Mouse (Mus musculus) heart, embryonic 12.5 days (tissue): ENCODE results near the gene Art2b. TPM values are rescaled to one million over a fixed set of nuclear protein-coding genes. Genes with fewer than 3 reads are reported as not detected.

Experiments
- ATAC-seq: fragments of 200-750 bp; cut with Nextera tagmentation; 2 replicates; pipeline ENCODE4 v1.8.0; 2017; ENCODE audit warnings: moderate TSS enrichment, moderate library complexity; ENCODE audit not compliant: insufficient number of reproducible peaks, low FRiP score
- H3K27ac ChIP-seq: fragments of 300-500 bp; sonication (generic); 2 replicates; pipeline ENCODE4 v1.5.1; 2016; ENCODE audit warnings: mild to moderate bottlenecking, moderate library complexity; ENCODE audit not compliant: poor library complexity, severe bottlenecking
- H3K27me3 ChIP-seq: fragments of 300-500 bp; sonication (generic); replicated peaks from 2 replicates; pipeline ENCODE4 v1.6.1; 2016; ENCODE audit warnings: mild to moderate bottlenecking, moderate library complexity
- H3K36me3 ChIP-seq: fragments of 300-500 bp; sonication (generic); 2 replicates; pipeline ENCODE4 v1.6.1; 2016; ENCODE audit warnings: mild to moderate bottlenecking, moderate library complexity
- H3K4me1 ChIP-seq: fragments of 300-500 bp; sonication (generic); replicated peaks from 2 replicates; pipeline ENCODE4 v1.6.1; 2016; ENCODE audit warnings: mild to moderate bottlenecking
- H3K4me2 ChIP-seq: fragments of 300-500 bp; sonication (generic); 2 replicates; pipeline ENCODE4 v1.6.1; 2016; ENCODE audit warnings: mild to moderate bottlenecking, moderate library complexity
- H3K4me3 ChIP-seq: fragments of 300-500 bp; sonication (generic); 2 replicates; pipeline ENCODE4 v1.5.1; 2016; ENCODE audit warnings: mild to moderate bottlenecking
- H3K9ac ChIP-seq: fragments of 300-500 bp; sonication (generic); 2 replicates; pipeline ENCODE4 v1.6.1; 2016; ENCODE audit warnings: mild to moderate bottlenecking, moderate library complexity
- H3K9me3 ChIP-seq: fragments of 300-500 bp; sonication (generic); replicated peaks from 2 replicates; pipeline ENCODE4 v1.6.1; 2016; ENCODE audit warnings: mild to moderate bottlenecking, moderate library complexity
- WGBS: fragments of 180-500 bp; shearing (Covaris S2); methylation state at CpG from one replicate; pipeline ENCODE4 v1.1.7; 2016; 5-methylcytosine and 5-hydroxymethylcytosine counted together
- polyA plus RNA-seq: library from polyadenylated mRNA; unstranded; fragments of >200 nt; fragmentation: Nextera tagmentation; extraction: Ambion mirVana; gene quantifications from 2 replicates; pipeline ENCODE4 v1.2.1, GENCODE M21; 2016

Gene Art2b
- polyA plus RNA-seq, 1 experiment from 2014 or later = not detected

GRCm38 (mm10) chr7:101538141-101538933 lies 47.1 kb downstream of the Art2b start:
- H3K36me3 ChIP-seq = no peaks in the 10 kb centered on the region
- no peaks in the 10 kb centered on the region for H3K9me3 ChIP-seq
- no peak for ATAC-seq
- no peak overlapping the region for H3K27ac ChIP-seq
- H3K4me2 ChIP-seq = no peak overlapping the region
- 48% methylated on average over 14 of the region's 14 CpGs for WGBS
- H3K4me3 ChIP-seq = no peak overlapping the region
- no peaks in the 10 kb centered on the region for H3K4me1 ChIP-seq
- peaks cover 19% of the 10 kb centered on the region for H3K27me3 ChIP-seq
- H3K9ac ChIP-seq = no peak overlapping the region

GRCm38 (mm10) chr7:101537541-101537940 lies 47.9 kb downstream of the Art2b start:
- Histone ChIP-seq H3K27ac (no peak overlapping the region), H3K27me3 (peaks cover 20% of the 10 kb centered on the region), H3K9me3 (no peaks in the 10 kb centered on the region), H3K4me3 (no peak overlapping the region), H3K9ac (no peak overlapping the region), H3K36me3 (no peaks in the 10 kb centered on the region), H3K4me2 (no peak overlapping the region), H3K4me1 (no peaks in the 10 kb centered on the region)
- no peak for ATAC-seq
- WGBS = 34% methylated on average over 8 of the region's 8 CpGs

GRCm38 (mm10) chr7:101535517-101535916 lies 49.9 kb downstream of the Art2b start:
- Histone ChIP-seq H3K4me1 (no peaks in the 10 kb centered on the region), H3K27ac (no peak overlapping the region), H3K9me3 (no peaks in the 10 kb centered on the region), H3K9ac (no peak overlapping the region), H3K36me3 (no peaks in the 10 kb centered on the region), H3K4me3 (no peak overlapping the region), H3K27me3 (peaks cover 20% of the 10 kb centered on the region), H3K4me2 (no peak overlapping the region)
- no peak for ATAC-seq
- 78% methylated on average over 5 of the region's 5 CpGs for WGBS

GRCm38 (mm10) chr7:101535102-101535501 lies 50.3 kb downstream of the Art2b start:
- no peak overlapping the region for H3K27ac ChIP-seq
- WGBS = 81% methylated on average over 10 of the region's 10 CpGs
- peaks cover 20% of the 10 kb centered on the region for H3K27me3 ChIP-seq
- ATAC-seq = no peak
- no peaks in the 10 kb centered on the region for H3K9me3 ChIP-seq
- no peaks in the 10 kb centered on the region for H3K36me3 ChIP-seq
- no peak overlapping the region for H3K4me2 ChIP-seq
- no peak overlapping the region for H3K9ac ChIP-seq
- no peaks in the 10 kb centered on the region for H3K4me1 ChIP-seq
- no peak overlapping the region for H3K4me3 ChIP-seq

- ATAC-seq = no peak
- Histone ChIP-seq H3K4me2 (no peak overlapping the region), H3K4me3 (no peak overlapping the region), H3K9ac (no peak overlapping the region), H3K27me3 (peaks cover 20% of the 10 kb centered on the region), H3K9me3 (no peaks in the 10 kb centered on the region), H3K4me1 (no peaks in the 10 kb centered on the region), H3K27ac (no peak overlapping the region), H3K36me3 (no peaks in the 10 kb centered on the region)
- WGBS = 31% methylated on average over 5 of the region's 5 CpGs
Measured at GRCm38 (mm10) chr7:101534428-101534827, 51.0 kb downstream of the Art2b start.

Other genes starting within 250 kb of the Art2b start
- 19.9 and 22.5 TPM in 2 replicates for gene Arap1, start 237.5 kb downstream of the Art2b start, polyA plus RNA-seq
- gene Gm45837, start 174.7 kb downstream of the Art2b start, polyA plus RNA-seq = 0.74 and 2.9 TPM in 2 replicates
- 3.2 and 6.2 TPM in 2 replicates for gene Pde2a, start 163.9 kb downstream of the Art2b start, polyA plus RNA-seq
- gene Clpb, start 78.0 kb upstream of the Art2b start, polyA plus RNA-seq = 44.8 and 47.8 TPM in 2 replicates
- 0.10 TPM in 1 of 2 replicates, not detected in the other for gene Phox2a, start 232.7 kb upstream of the Art2b start, polyA plus RNA-seq